Mouse (Mus musculus): ENCODE data around the gene Mpi. TPM values are rescaled to one million over a fixed set of nuclear protein-coding genes. Genes with fewer than 3 reads are reported as not detected.
A peak's percentile ranks its signal among the peaks of the same experiment; 100 is the strongest.

Mpi gene
- polyA plus RNA-seq, 1 experiment = 62.4 TPM

- no peak for TF ChIP-seq POLR2A (IDR thresholded peaks at IDR 0.05; ENCODE audit: low read depth, low read length)
- TF ChIP-seq CTCF (conservative IDR thresholded peaks at IDR 0.05; ENCODE audit: insufficient read depth, insufficient read length, low read depth, low read length) = no peak
- DNase-seq = peak; percentile 79
- 13% methylated on average over 4 of the region's 4 CpGs for WGBS
- Histone ChIP-seq H3K27ac (ENCODE audit: insufficient read depth, low read depth, low read length) (peak overlapping the region; percentile 92), H3K36me3 (ENCODE audit: control insufficient read depth, insufficient read depth, low read length) (no peaks in the 10 kb centered on the region), H3K4me1 (ENCODE audit: control insufficient read depth, insufficient read depth, low read length) (peaks cover 46% of the 10 kb centered on the region), H3K4me3 (ENCODE audit: insufficient read depth, low read depth, low read length) (peak overlapping the region; percentile 33; the same call in 1 of the 2 replicates), H3K27me3 (replicated peaks; ENCODE audit: control insufficient read depth, insufficient read depth, low read length) (no peaks in the 10 kb centered on the region)
Observed at GRCm38 (mm10) chr9:57562896-57563372, 10.4 kb upstream of the Mpi start.

GRCm38 (mm10) chr9:57561711-57562099 is 9.1 kb upstream of the Mpi start:
- 37% methylated on average over 13 of the region's 13 CpGs for WGBS
- DNase-seq = peak; percentile 91
- H3K4me1 ChIP-seq (ENCODE audit: control insufficient read depth, insufficient read depth, low read length) = peaks cover 37% of the 10 kb centered on the region
- peak overlapping the region; percentile 77 for H3K4me3 ChIP-seq (ENCODE audit: insufficient read depth, low read depth, low read length)
- no peaks in the 10 kb centered on the region for H3K27me3 ChIP-seq (replicated peaks; ENCODE audit: control insufficient read depth, insufficient read depth, low read length)
- no peak for TF ChIP-seq CTCF (conservative IDR thresholded peaks at IDR 0.05; ENCODE audit: insufficient read depth, insufficient read length, low read depth, low read length)
- no peak for TF ChIP-seq POLR2A (IDR thresholded peaks at IDR 0.05; ENCODE audit: low read depth, low read length)
- no peaks in the 10 kb centered on the region for H3K36me3 ChIP-seq (ENCODE audit: control insufficient read depth, insufficient read depth, low read length)
- H3K27ac ChIP-seq (ENCODE audit: insufficient read depth, low read depth, low read length) = peak overlapping the region; percentile 70

DNA sequence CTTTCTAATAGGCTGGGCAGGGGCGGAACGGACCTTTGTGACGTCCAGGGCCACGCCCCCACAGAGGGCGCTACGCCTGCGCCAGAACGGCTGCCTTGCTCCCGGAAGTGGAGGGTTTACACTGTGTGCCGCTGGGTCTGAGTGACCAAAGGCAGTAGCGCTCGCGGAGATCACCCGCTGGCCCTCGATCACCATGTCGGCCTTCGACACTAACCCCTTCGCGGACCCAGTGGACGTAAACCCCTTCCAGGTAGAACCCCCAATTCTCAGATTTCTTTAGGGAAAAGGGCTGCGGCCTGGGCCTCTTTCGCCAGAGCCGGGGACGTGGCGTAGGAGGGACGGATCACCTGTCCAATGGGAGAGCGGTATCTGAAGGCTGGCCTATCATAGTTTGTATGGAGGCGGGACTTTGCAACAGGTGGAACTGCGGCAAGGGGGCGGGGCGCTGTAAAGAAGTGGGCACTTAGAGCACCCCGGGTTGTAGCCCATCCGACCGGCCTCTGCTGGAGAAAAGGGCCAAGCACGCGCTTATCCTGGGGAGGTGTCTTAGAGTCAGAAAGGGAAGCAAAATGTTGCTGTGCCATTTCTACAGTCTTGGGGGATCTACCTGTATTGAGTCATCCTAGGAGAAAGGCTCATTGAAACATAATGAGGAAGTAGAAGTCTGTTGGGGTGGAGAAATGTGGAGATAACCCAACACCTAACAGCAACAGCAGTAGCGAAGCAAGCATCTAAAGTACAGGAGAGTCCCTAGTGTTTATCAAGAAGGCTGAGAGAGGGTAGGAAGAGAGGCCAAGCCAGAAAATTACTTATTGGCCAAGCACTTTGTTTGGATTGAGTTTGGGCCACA is 8.5 kb upstream of the Mpi start, which contains the start of gene Scamp2:
Gene Scamp2 (plus strand): TSS at position 83 of the 850 bp plus-strand sequence.
- WGBS = under 1% methylated on average over 37 of the region's 37 CpGs
- peak within 1 kb of the TSS; percentile 77 for H3K4me3 ChIP-seq (ENCODE audit: insufficient read depth, low read depth, low read length)
- 0 out of 2 replicates have a peak, but pooled peaks have one; percentile 12 for TF ChIP-seq CTCF (conservative IDR thresholded peaks at IDR 0.05; ENCODE audit: insufficient read depth, insufficient read length, low read depth, low read length)
- peak; percentile 75 for TF ChIP-seq POLR2A (IDR thresholded peaks at IDR 0.05; ENCODE audit: low read depth, low read length)
- H3K36me3 ChIP-seq (ENCODE audit: control insufficient read depth, insufficient read depth, low read length) = no peaks in the 10 kb centered on the region
- no peaks in the 10 kb centered on the region for H3K27me3 ChIP-seq (replicated peaks; ENCODE audit: control insufficient read depth, insufficient read depth, low read length)
- DNase-seq = peak; percentile 97
- peak within 1 kb of the TSS; percentile 89 for H3K27ac ChIP-seq (ENCODE audit: insufficient read depth, low read depth, low read length)
- H3K4me1 ChIP-seq (ENCODE audit: control insufficient read depth, insufficient read depth, low read length) = peaks cover 34% of the 10 kb centered on the region

- DNase-seq = no peak
- 26% methylated on average over 7 of the region's 7 CpGs for WGBS
- TF ChIP-seq POLR2A (IDR thresholded peaks at IDR 0.05; ENCODE audit: low read depth, low read length) = no peak
- no peak for TF ChIP-seq CTCF (conservative IDR thresholded peaks at IDR 0.05; ENCODE audit: insufficient read depth, insufficient read length, low read depth, low read length)
- H3K4me3 ChIP-seq (ENCODE audit: insufficient read depth, low read depth, low read length) = no peak overlapping the region
- H3K27ac ChIP-seq (ENCODE audit: insufficient read depth, low read depth, low read length) = no peak overlapping the region
- peaks cover 27% of the 10 kb centered on the region for H3K4me1 ChIP-seq (ENCODE audit: control insufficient read depth, insufficient read depth, low read length)
- H3K36me3 ChIP-seq (ENCODE audit: control insufficient read depth, insufficient read depth, low read length) = no peaks in the 10 kb centered on the region
- no peaks in the 10 kb centered on the region for H3K27me3 ChIP-seq (replicated peaks; ENCODE audit: control insufficient read depth, insufficient read depth, low read length)
Observed at GRCm38 (mm10) chr9:57560263-57560662, 7.7 kb upstream of the Mpi start.

DNA sequence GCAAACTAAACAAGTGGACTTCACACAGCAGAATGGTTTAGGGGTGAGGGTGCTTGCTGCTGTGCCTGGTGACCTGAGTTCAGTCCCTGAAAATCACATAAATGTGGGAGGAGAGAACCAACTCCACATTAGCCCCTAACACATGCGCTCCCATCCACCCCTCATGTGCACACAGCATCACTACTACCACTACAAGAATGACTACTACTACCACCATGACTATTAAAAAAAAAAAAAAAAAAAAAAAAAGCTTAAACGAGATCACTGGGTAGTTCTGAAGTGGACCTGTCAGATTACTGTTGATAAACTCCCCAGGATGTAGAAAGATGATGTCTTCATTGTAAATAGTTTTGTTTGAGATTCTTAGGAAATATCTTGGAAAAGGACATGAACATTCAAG is 7.0 kb upstream of the Mpi start:
- no peaks in the 10 kb centered on the region for H3K27me3 ChIP-seq (replicated peaks; ENCODE audit: control insufficient read depth, insufficient read depth, low read length)
- TF ChIP-seq POLR2A (IDR thresholded peaks at IDR 0.05; ENCODE audit: low read depth, low read length) = no peak
- no peak for TF ChIP-seq CTCF (conservative IDR thresholded peaks at IDR 0.05; ENCODE audit: insufficient read depth, insufficient read length, low read depth, low read length)
- whole genome bisulfite sequencing = 75% methylated on average over 2 of the region's 2 CpGs
- peaks cover 22% of the 10 kb centered on the region for H3K4me1 ChIP-seq (ENCODE audit: control insufficient read depth, insufficient read depth, low read length)
- DNase-seq = no peak
- H3K4me3 ChIP-seq (ENCODE audit: insufficient read depth, low read depth, low read length) = no peak overlapping the region
- H3K27ac ChIP-seq (ENCODE audit: insufficient read depth, low read depth, low read length) = no peak overlapping the region
- H3K36me3 ChIP-seq (ENCODE audit: control insufficient read depth, insufficient read depth, low read length) = no peaks in the 10 kb centered on the region

- WGBS = 92% methylated on average over 4 of the region's 4 CpGs
- peaks cover 15% of the 10 kb centered on the region for H3K4me1 ChIP-seq (ENCODE audit: control insufficient read depth, insufficient read depth, low read length)
- no peak overlapping the region for H3K4me3 ChIP-seq (ENCODE audit: insufficient read depth, low read depth, low read length)
- no peak overlapping the region for H3K27ac ChIP-seq (ENCODE audit: insufficient read depth, low read depth, low read length)
- DNase-seq = no peak
- TF ChIP-seq POLR2A (IDR thresholded peaks at IDR 0.05; ENCODE audit: low read depth, low read length) (no peak), CTCF (conservative IDR thresholded peaks at IDR 0.05; ENCODE audit: insufficient read depth, insufficient read length, low read depth, low read length) (no peak)
- no peaks in the 10 kb centered on the region for H3K27me3 ChIP-seq (replicated peaks; ENCODE audit: control insufficient read depth, insufficient read depth, low read length)
- H3K36me3 ChIP-seq (ENCODE audit: control insufficient read depth, insufficient read depth, low read length) = no peaks in the 10 kb centered on the region
Observed at GRCm38 (mm10) chr9:57558625-57559024, 6.1 kb upstream of the Mpi start.

DNA sequence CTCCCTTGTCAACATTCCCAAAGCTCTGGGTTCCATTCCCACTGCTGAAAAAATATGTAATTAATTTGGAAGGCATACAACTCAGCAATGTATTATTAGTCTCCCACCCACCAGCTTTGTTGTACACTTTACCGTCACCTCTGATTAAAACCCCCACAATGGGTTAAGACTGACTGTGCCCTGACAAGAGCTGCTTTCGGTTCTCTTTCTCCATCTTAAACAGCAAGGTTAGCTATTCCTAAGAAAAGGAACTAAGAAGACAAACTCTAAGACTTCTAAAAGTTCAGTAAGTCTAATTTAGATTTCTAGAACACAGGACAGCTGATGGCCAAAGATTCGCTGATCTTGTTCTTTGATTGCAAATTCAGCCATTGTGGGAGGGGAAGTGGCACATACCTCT is 4.7 kb upstream of the Mpi start:
- H3K4me1 ChIP-seq (ENCODE audit: control insufficient read depth, insufficient read depth, low read length) = peaks cover 5% of the 10 kb centered on the region; the same call in 1 of the 2 replicates
- H3K27ac ChIP-seq (ENCODE audit: insufficient read depth, low read depth, low read length) = no peak overlapping the region
- DNase-seq = no peak
- WGBS = 74% methylated on average over 3 of the region's 3 CpGs
- no peaks in the 10 kb centered on the region for H3K36me3 ChIP-seq (ENCODE audit: control insufficient read depth, insufficient read depth, low read length)
- no peak overlapping the region for H3K4me3 ChIP-seq (ENCODE audit: insufficient read depth, low read depth, low read length)
- TF ChIP-seq POLR2A (IDR thresholded peaks at IDR 0.05; ENCODE audit: low read depth, low read length) (no peak), CTCF (conservative IDR thresholded peaks at IDR 0.05; ENCODE audit: insufficient read depth, insufficient read length, low read depth, low read length) (no peak)
- no peaks in the 10 kb centered on the region for H3K27me3 ChIP-seq (replicated peaks; ENCODE audit: control insufficient read depth, insufficient read depth, low read length)
